Mouse (Mus musculus) Patski (cell line): ENCODE measurements around the gene Pgap3. TPM values are rescaled to one million over a fixed set of nuclear protein-coding genes. Genes with fewer than 3 reads are reported as not detected.

Experiments used
- ATAC-seq: fragments of 100-300 bp; one replicate; pipeline ENCODE4 v1.8.0; 2021
- CTCF ChIA-PET: fragments of 350-600 bp; sonication (Branson Sonifier 250); formaldehyde crosslinking; loops from one replicate; lab custom pipeline; 2022; ENCODE audit warnings: inconsistent platforms; lab: Charles Lee
- POLR2A ChIA-PET: fragments of 350-600 bp; sonication (Branson Sonifier 250); formaldehyde crosslinking; loops from one replicate; lab custom pipeline; 2022; ENCODE audit warnings: antibody characterized with exemption, inconsistent platforms; lab: Charles Lee
- DNase-seq: peaks from one replicate; pipeline ENCODE4 v3.0.0-alpha.2; 2011; ENCODE audit warnings: low read depth, low spot score
- H3K27me3 ChIP-seq: fragments of 371-371 bp; one replicate; pipeline ENCODE4 v1.5.1; 2021
- CTCF ChIP-seq: fragments of 100-300 bp; IDR thresholded peaks from one replicate; pipeline ENCODE4 v1.5.1; 2021
- in situ Hi-C: fragments of 300-500 bp; cut with MboI; formaldehyde crosslinking; loops from 3 replicates; pipeline ENCODE4 v1.11.1; 2018; ENCODE audit warnings: low pct_unique_long_range_greater_than_20kb, mixed read lengths
- polyA plus RNA-seq: library from polyadenylated mRNA; unstranded; gene quantifications from one replicate; pipeline ENCODE4 v1.2.3, GENCODE M21; 2021

The Pgap3 gene
- polyA plus RNA-seq, 1 experiment from 2014 or later = 9.9 TPM

DNA sequence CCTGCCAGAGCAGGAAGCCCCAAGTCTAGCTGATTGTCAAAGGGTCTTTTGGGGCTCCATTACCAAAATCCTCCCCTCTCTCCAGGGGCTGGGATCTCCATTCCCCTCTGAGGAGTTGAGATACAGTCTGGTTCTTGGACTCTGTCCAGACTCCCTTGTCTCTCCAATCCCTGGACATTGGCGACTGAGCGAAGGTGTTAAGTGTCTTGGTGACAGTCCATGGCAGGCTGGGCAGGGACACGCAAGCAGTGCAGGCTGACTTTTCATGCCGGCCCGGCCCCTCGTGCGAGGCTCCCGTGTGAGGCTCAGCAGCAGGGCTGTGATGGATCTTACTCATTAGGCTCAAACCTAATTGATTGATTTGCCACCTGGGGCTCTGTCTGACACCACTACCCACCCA is 26.0 kb downstream of the Pgap3 start:
- ATAC-seq = no peak
- in situ Hi-C loops = no loop called here
- H3K27me3 ChIP-seq = no peaks in the 10 kb centered on the region

DNA sequence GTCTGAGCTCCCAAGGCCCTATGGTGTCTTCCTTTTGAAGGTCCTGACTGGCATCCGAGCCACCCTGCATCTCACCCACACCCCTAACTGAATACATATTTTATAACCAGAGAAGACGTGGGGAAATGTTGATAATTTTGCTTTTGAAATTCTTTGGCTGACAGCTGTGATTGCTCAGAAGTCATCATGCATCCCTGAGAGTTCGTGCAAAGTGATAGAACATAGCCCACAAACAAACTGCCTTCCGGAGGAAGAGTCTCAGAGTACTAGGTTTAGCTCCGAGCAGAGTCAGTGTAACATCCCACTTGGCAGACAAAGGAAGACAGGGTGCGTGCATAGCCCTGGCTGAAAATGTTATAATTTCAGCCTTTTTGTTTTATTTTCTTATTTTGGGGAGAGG is 27.0 kb downstream of the Pgap3 start:
- no peaks in the 10 kb centered on the region for H3K27me3 ChIP-seq
- ATAC-seq (no peak), DNase-seq (no peak)
- ChIA-PET CTCF (interaction anchor here (1.1 to 7.5 kb wide), 9 partner anchors 10 to 34 kb away, joined by 3 to 73 read pairs (median 8); partner anchors contain the start of gene Tcap), POLR2A (interaction anchor here (0.8 to 1.7 kb wide), 4 partner anchors 9 to 41 kb away, joined by 3 to 4 read pairs (median 3); partner anchors contain the start of gene Stard3)
- in situ Hi-C loops = no loop called here
- TF ChIP-seq CTCF = no peak

More for the DNA sequence above, 26.0 kb downstream of the Pgap3 start:
- no peak for DNase-seq
- TF ChIP-seq CTCF = no peak
- ChIA-PET CTCF (interaction anchor here (0.7 to 7.5 kb wide), 3 partner anchors 13 to 35 kb away, joined by 3 to 73 read pairs (median 3); no protein-coding TSS in a partner anchor), POLR2A (interaction anchor here (0.6 to 1.7 kb wide), 2 partner anchors 10 to 19 kb away, joined by 3 to 4 read pairs; no protein-coding TSS in a partner anchor)

DNA sequence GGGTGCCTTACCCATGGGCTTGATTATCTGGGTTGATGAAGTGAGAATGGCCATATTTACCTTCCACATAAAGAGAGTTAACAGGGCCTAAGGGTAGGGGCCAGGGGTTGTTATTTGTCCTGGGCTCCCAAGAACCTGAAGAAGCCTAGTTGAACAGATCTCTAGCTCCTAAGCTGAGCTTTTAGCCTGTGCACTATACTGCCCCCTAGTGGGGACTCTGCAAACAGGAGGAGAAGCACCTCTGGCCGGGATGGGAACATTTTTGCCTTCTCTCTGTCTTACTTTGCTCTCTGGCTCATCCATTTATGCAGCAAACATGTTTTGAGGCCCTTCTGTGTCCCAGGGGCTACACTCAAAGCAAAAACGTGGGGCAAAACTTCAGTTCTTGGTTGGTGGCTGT is 27.9 kb downstream of the Pgap3 start:
- ATAC-seq = peak; percentile 20
- ChIA-PET POLR2A (interaction anchor here (0.5 to 1.0 kb wide), 2 partner anchors 14 to 16 kb away, joined by 3 read pairs; partner anchors contain the start of gene Stard3), CTCF (interaction anchor here (0.7 to 7.5 kb wide), 12 partner anchors 8 to 105 kb away, joined by 3 to 73 read pairs (median 4); partner anchors contain the start of genes Erbb2, Stard3 and Tcap)

DNA sequence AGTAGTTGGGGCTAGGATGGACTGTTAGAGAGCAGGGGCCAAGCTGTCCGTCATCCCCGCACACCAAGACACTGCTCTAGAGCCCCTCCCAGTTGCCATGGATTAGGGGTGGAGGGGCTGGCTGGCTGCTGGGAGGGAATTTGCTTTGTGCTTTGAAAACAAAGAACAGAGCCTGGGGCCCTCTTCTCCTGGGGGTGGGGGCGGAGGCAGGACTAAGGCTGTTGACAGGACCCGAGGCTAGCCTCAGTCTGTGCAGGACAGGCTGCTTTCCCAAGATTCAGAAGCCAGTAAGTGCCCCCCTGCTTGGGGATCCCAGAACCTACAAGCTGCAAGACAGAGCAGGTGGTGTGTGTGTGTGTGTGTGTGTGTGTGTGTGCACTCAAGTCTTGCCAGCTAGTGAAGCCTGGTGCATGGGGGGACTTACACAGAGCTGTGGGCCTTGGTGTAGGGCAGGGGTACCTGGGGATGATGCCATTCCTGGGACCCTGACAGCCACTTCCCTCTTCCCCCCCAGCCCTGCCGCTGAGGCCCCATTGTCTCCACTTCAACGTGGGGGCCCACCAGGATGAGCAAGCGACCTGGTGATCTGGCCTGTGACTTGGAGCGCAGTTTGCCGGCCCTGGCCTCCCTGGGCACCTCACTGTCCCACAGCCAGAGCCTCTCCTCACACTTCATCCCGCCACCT is 28.6 kb downstream of the Pgap3 start:
- ChIA-PET CTCF (interaction anchor here (0.9 to 7.5 kb wide), 11 partner anchors 9 to 104 kb away, joined by 3 to 73 read pairs (median 5); partner anchors contain the start of genes Erbb2, Stard3 and Tcap), POLR2A (no interaction called here)
- no peak for TF ChIP-seq CTCF
- H3K27me3 ChIP-seq = no peaks in the 10 kb centered on the region
- no peak for ATAC-seq
- no peak for DNase-seq
- in situ Hi-C loops = no loop called here

More for the DNA sequence above, 27.9 kb downstream of the Pgap3 start:
- H3K27me3 ChIP-seq = no peaks in the 10 kb centered on the region
- no peak for DNase-seq
- no peak for TF ChIP-seq CTCF
- in situ Hi-C loops = no loop called here

DNA sequence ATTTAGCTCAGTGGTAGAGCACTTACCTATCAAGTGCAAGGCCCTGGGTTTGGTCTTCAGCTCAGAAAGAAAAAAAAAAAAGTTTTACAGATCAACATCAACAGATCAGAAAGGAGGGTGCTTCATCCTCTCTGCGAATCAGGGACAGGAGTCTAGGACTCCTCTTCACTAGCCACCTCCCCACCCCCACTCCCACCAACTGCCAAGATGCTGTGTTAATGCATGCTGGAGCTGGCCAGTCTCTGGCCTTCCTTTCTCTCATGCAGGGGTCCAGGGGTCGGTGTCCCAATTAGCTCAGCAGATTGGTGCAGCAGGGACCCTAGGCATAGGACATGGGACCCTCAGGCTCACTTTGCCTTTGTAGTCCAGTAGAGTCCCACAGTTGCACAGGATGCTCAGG is 29.7 kb downstream of the Pgap3 start:
- no peak for ATAC-seq
- no peak for TF ChIP-seq CTCF
- in situ Hi-C loops = no loop called here
- no peaks in the 10 kb centered on the region for H3K27me3 ChIP-seq
- CTCF ChIA-PET = interaction anchor here (3.4 to 7.5 kb wide), 2 partner anchors 8 to 27 kb away, joined by 29 to 73 read pairs; no protein-coding TSS in a partner anchor
- no peak for DNase-seq
- POLR2A ChIA-PET = no interaction called here

DNA sequence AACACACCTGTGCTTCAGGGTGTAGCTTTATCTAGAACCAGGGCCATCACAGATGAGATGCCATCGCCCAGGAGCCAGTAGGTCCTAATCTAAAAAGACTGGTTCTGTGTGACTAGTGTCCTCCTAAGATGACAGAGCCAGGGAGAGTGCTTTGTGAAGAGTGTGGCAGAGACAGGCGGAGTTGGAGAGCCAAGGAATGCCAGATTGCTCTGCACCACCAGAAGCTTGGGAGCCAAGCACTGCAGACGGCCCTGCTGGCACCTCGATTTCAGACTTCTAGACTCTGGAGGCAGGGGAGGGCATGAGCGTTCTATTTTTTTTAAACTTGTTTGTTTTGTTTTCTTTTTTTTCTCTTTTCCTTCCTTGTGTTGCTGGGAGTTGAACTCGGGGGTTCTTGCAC is 31.0 kb downstream of the Pgap3 start:
- no peak for TF ChIP-seq CTCF
- no peak for ATAC-seq
- H3K27me3 ChIP-seq = no peaks in the 10 kb centered on the region
- in situ Hi-C loops = no loop called here
- no peak for DNase-seq
- POLR2A ChIA-PET = interaction anchor here (2.9 kb wide), 1 partner anchor 11 kb away, joined by 10 read pairs; the partner anchor contains the start of gene Stard3
- CTCF ChIA-PET = interaction anchor here (1.4 to 7.5 kb wide), 2 partner anchors 20 to 26 kb away, joined by 7 to 73 read pairs; no protein-coding TSS in a partner anchor

DNA sequence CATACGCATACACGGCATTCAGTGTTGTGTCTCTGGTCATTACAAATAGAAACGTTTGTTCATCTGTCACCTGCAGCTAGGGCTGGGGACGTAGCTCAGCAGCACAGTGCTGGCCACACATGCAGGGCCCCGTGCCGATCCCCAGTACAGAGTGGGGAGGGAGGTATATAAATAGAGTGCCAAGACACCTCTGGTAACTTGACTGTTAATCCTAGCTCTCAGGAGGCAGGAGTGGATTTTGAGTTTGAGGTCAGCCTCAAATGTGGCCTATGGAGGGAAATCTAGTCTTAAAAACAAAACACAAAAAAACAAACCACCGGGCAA is 32.5 kb downstream of the Pgap3 start:
- POLR2A ChIA-PET = interaction anchor here (0.5 to 2.9 kb wide), 2 partner anchors 9 to 560 kb away, joined by 4 to 10 read pairs; partner anchors contain the start of gene Stard3
- no peak for TF ChIP-seq CTCF
- in situ Hi-C loops = no loop called here
- no peak for ATAC-seq
- CTCF ChIA-PET = interaction anchor here (0.8 to 4.3 kb wide), 5 partner anchors 9 to 25 kb away, joined by 3 to 25 read pairs (median 7); no protein-coding TSS in a partner anchor
- no peak for DNase-seq
- H3K27me3 ChIP-seq = no peaks in the 10 kb centered on the region

DNA sequence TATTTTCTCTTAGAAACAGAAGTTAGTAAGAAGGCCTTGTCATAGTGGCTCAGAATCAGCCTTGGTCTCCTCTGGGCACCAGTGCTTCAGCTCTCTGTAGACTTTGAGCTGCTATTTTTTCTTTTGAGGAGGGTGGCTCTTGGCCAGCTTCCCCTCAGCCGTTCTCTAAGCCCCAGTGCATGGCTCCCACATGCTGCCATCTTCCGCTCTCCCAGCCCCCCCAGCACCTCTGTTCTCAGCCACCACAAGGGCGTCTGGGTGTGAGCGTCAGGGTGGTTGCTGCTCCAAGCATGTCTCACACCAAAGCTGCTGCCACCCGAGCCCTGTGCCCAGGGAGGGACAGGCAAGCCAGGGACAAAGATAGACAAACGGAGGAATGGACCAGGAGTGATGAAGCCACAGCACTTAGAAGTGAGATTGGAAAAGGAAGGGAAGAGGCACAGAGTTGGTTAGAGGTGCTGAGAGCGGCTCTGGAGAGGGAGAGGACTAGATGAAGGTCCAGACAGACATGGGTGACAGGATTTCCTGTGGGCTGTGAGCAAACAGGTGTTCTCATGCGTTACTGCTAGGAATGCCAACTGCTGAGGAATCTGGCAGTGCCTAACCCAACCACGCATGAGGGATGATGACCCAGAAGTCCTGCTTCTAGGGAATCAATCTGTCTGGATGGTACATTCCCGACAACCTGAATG is 33.0 kb downstream of the Pgap3 start:
- POLR2A ChIA-PET = interaction anchor here (2.9 kb wide), 1 partner anchor 9 kb away, joined by 10 read pairs; the partner anchor contains the start of gene Stard3
- in situ Hi-C loops = no loop called here
- DNase-seq = no peak
- H3K27me3 ChIP-seq = no peaks in the 10 kb centered on the region
- ATAC-seq = no peak
- TF ChIP-seq CTCF = no peak
- CTCF ChIA-PET = interaction anchor here (0.8 to 4.3 kb wide), 5 partner anchors 10 to 127 kb away, joined by 3 to 25 read pairs (median 4); no protein-coding TSS in a partner anchor

DNA sequence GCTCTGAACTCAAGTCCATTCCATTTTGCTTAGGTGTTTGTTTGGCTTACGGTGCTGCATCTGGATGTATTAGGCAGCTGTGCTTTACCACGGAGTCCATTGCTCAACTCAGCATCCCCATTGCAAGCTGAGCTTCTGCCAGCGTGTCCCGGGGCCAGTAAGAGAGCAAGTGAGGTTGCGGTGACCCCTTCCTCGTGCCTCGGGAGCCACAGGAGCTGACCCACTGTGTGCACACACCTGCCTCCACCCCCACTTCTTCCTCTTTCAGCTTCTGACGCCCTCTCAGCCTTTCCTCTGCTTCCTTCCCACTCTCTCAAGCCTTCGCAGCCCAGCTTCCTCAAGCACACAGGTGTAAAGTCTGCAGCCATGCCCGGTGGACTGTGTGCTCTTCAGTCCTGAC is 34.0 kb downstream of the Pgap3 start:
- ChIA-PET POLR2A (interaction anchor here (2.9 kb wide), 1 partner anchor 8 kb away, joined by 10 read pairs; the partner anchor contains the start of gene Stard3), CTCF (interaction anchor here (1.4 to 4.3 kb wide), 3 partner anchors 11 to 125 kb away, joined by 4 to 25 read pairs (median 10); no protein-coding TSS in a partner anchor)
- in situ Hi-C loops = no loop called here
- no peak for DNase-seq
- no peaks in the 10 kb centered on the region for H3K27me3 ChIP-seq
- no peak for TF ChIP-seq CTCF
- ATAC-seq = no peak

DNA sequence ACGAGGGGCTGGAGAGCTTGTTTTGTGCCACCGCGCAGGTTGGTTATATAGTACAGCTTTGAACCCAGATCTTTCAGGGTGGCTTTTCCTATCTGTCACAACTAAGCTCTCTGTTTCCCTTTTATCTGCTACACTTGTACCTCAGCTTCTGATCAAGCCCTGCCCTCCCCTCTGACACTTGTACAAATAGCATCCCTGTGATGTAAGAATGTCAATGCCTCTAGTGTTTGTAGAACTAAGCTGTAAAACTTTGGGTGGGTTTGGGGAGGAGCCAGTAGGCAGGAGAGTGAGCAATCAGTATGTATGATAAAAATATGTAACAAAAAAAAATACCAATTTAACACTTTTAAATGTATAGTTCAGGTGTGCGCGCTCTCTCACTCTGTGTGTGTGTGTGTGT is 35.9 kb downstream of the Pgap3 start:
- TF ChIP-seq CTCF = no peak
- in situ Hi-C loops = no loop called here
- DNase-seq (no peak), ATAC-seq (no peak)
- CTCF ChIA-PET = interaction anchor here (0.7 to 5.6 kb wide), 3 partner anchors 7 to 22 kb away, joined by 3 to 29 read pairs (median 25); no protein-coding TSS in a partner anchor
- POLR2A ChIA-PET = interaction anchor here (1.2 kb wide), 1 partner anchor 9 kb away, joined by 3 read pairs; no protein-coding TSS in a partner anchor
- no peaks in the 10 kb centered on the region for H3K27me3 ChIP-seq
